Mouse (Mus musculus) right cerebral cortex, adult 2 months (tissue): Measurements from ENCODE around the gene Sbsn.

Experiments
- DNase-seq, 2 experiments: peaks; one replicate each; pipeline ENCODE4 v3.0.0; 2021 to 2022; ENCODE audit warnings: low spot score in 2 of 2

Sbsn gene

DNA sequence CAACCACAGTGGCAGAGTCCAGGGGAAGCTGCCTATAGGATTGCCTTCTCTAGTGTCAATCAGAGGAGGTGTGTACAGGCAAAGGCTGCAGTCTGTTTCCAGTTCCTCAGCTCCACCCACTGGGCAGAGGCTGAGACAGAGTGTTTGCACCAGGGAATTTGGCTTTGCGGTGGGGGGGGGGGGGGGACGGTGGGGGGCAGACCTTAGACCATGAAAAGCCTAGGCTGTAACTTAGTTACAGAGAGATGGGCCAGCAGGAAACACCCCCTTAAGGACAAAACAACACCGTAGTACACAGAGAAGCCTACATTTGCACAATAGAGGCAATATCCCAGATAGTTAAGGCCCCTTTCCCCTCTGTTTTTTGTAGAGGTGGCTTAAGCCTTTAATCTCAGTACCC lies 5.7 kb downstream of the Sbsn start:
- no peak for DNase-seq

DNA sequence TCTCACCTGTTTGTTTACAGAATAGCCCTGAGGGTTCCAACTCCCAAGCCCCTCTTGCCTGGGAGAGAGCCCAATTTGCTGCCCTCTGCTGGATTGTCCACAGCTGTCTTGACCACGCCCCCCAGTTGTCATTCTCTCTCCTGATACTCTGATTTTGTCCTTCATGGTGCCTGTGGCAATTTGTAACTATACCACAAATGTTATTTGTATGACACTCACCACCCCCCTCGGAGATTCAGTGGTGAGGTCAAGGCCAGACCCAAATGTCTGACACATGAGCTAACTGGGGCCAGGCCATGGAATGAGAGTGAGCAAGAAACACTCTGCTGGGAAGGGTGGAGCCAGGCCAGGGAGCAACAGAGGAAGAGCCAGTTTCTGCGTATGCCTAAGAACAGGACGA lies 7.6 kb downstream of the Sbsn start:
- DNase-seq = no peak

DNA sequence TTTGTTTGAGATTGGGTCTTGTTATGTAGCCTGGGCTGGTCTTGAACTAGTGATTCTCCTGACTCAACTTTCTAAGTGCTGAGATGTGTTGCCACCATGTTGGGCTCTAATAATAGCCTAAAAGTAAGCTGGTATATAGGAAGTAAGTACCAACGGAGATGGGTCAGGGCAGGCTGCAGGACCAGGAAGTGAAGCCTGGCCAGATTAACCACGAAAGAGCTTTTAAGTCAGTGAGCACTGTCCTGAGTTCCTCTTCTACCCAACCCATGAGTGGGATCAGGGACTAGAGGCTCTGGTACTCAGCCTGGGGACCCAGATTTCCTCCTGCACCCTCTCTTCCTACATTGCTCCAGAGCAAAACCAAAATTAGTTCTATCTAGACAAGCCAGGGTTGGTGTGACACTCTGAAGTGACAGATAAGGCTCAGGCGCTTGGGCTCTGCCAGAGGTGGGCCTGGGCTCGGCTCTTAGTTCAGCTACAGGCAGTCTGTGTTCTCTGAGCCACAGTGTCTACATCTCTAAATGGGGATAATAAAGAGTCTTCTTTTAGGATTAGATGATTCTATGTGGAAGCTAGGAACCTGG lies 10.6 kb downstream of the Sbsn start:
- DNase-seq = no peak

DNA sequence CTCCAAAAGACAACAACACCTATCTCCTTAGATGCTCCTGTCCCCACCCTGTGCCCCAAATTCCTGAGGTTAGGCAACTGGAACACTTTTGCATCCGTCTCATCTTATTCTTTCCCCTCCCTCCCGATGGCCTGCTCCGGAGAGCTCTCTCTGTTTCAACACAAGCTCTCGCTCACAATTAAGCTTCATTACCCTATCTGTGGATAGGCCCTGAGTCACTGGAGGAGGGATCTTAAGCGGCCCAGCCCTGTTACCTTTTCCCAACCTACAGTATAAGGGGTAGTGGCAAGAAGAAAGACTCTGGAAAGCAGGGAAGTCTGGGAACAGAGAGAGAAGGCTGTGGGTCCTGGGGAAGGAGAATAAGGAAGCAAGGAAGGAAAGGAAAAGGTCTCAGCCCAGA lies 12.2 kb downstream of the Sbsn start, which contains the start of gene Dmkn:
Gene Dmkn (plus strand): TSS at position 301 of the 400 bp plus-strand sequence.
- no peak for DNase-seq

DNA sequence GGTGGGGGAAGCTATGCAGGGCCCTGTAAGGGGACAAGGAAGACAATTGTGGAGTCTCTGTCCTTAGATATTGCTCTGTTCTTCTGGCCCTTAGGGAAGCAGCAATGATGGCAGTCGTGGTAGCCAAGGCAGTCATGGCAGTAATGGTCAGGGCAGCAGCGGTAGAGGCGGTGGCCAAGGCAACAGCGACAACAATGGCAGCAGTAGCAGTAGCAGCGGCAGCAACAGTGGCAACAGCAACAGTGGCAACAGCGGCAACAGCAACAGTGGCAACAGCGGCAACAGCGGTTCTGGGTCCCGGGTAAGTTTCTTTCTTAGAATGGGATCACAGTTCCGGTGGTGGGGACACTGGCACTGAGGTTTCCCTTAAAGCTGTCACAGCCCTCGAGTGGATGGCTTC lies 13.9 kb downstream of the Sbsn start:
- no peak for DNase-seq

DNA sequence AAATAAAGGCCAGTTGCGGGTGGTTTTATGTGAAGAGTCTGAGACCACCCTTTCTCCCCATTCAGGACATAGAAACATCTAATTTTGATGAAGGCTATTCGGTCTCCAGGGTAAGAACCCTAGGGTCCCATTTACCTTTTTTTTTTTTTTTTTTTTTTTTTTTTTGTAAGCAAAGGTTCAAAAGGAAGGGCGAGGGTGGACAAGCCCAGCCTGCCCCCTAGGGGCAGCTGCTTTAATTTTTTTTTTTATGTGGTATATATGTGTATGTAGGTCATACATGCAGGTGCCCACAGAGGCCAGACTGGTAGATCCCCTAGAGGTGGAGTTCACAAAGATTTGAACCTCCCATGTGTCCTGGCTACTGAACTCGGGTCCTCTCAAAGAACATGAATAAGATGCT lies 15.1 kb downstream of the Sbsn start:
- no peak for DNase-seq

DNA sequence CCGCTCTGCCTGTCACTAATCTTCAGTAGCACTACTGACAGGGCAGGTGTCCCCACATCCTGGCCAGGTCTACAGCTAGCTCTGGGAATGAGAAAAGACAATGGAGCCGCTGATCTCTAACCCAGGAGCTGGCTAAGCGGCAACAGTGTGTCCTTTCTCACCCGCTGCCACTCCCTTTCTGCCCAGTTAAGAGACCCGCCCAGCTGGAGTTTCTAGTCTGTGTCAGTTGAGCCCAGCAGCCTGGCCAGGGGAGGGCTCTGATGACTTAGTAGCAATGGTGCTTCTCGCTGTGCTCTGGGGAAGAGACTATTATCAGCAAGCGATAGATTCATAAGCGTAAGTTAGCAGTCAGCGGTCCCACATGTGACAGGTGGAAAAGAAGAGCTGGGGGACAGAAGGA lies 18.0 kb downstream of the Sbsn start:
- no peak for DNase-seq

DNA sequence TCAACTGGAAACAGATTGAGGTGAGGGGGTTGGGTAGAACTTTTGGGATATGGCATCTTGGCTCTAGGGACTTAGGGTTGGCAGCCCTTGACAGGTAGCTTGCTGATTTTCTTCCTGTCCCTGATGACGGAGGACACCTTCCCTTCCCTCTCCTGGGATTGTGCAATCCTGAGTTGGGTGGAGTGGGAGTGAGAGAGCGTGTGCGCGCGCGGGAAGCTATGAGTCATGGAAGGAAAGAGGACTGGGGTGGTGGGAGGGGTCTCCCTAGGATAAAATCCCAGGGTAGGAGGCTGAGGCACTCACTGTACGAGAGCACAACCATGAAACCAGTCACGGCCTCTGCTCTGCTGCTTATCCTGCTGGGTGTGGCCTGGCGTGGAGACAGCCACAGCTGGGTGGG lies 24.8 kb downstream of the Sbsn start:
- peak in 1 of 2 experiments; percentile 23 for DNase-seq

DNA sequence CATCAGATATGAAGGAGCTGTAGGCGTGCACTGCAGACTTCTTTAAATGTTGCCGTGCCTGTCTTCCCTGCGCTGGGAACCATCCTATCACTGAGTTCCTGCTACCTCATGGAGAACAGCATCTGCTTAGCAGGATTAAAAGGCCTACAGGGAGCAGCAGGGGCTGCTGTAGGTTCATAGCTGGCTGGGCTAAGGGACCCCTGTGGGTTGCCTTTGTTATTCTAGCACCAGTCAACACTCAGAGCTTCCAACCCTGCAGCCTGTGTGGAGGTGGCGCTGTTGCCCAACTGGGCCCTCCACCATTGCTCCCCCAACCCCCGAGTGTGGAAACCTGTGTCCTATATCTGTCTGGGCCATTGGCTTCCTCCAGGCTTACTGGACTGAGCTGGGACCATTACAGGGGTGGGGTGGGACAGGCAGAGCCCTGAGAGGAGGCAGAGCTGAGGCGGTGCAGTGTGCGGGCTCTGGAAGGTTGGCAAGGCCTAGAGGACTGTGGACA lies 25.9 kb downstream of the Sbsn start:
- DNase-seq = no peak

DNA sequence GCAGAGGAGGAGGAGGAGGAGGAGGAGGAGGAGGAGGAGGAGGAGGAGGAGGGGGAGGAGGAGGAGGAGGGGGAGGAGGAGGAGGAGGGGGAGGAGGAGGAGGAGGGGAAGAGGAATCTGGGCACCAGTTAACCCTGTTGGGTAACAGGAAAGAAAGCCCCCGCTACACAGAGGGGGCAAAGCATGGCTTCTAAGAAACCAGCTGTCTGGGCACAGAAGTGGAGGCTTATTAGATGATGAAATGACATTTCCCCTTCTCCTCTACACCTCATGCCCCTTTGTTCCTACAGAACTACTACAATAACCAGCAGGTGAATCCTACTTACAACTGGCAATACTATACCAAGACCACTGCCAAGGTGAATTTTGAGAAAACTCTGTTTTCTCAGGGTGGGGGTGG lies 26.6 kb downstream of the Sbsn start:
- DNase-seq = no peak

DNA sequence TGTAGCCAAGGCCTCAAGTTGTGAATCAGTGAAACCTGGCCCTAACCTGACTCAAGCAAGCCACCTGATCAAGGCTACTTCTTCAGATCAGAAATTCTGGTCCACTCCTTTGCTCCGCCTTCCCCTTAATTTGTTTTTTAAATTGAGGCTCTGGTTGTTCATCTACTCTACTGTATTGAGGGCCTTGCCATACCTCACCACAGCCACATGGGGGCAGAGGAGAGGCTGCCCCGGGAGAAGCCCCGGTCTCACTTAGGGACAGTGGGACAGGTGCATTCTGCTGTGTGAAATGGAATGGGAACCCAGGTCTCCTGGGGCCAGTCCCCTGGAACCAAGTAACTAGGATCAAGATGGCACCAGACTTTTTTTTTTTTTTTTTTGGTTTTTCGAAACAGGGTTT lies 30.5 kb downstream of the Sbsn start:
- DNase-seq = no peak

DNA sequence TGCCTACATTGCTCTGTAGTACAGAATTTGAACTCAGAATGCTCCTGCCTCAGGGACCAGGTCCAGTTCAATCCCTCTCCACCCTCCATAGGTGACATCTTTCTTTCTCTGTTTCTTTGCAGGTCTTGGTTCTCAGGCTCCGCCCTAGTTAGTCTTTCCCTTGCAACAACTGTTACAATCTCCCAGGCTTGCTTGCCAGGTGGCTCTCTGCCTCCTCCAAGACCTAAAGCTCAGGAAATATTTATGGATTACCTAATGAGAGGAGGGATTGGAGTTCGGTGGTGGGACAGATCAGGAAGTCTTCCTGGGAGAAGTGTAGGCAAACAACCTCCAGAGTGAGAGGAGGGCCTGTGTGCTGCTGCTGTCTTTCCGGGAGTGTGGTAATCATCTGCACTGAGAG lies 31.4 kb downstream of the Sbsn start:
- DNase-seq = no peak

DNA sequence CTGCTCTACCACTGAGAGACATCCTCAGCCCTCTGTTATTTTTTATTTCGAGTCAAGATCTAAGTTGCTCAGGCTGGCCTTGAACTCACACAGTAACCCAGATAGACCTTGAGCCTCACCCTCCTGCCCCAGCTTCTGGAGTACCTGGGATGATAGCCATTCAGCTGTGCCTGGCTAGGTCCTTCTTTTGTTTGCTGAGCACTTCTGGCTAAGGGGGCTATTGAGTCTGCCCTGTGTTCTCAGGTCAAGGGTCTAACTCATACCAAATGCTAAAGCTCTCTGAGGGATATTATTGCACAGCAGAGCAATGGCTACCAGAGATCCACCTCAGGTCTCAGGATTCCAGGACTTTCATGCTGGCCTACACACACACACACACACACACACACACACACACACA lies 33.9 kb downstream of the Sbsn start:
- DNase-seq = no peak

DNA sequence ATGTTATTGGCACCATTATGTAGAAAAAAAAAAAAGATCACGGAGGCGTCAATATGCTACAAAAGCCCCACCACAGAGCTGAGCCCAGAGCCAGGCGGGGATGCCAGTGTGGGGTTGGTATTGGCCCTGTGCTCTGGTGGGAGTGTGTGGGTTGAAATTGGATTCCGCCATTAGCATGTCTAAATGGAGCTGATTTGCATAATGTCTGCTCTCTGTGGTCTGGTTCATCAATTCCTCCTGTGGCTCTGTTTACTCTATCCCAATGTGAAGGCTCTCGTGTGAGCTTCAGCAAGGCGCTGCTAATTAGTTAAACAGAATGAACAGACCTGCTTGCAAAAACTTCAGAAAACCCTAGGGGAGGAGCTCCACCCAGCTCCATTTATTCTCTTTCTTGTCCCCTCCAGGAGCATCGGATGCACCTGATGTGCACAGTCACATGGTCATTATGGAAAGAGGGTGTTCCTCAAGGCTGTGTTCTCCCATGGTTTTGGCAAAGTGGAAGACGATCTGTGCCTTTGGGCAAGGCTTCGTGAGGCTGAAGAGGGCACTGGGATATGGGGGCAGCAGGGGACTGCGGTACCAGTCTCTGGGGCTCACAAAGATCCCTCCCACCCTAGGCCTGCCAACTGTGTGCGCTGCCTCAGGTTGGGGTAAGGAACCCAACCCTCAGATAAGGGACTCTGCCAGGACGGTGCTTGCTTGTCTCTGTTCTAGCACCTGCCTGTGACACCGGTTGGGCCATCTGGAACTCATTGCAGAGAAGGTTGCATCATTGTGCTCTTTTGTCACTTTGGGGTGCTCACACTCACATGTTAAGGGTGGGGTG lies 34.7 kb downstream of the Sbsn start:
- peak in 1 of 2 experiments; percentile 31 for DNase-seq

DNA sequence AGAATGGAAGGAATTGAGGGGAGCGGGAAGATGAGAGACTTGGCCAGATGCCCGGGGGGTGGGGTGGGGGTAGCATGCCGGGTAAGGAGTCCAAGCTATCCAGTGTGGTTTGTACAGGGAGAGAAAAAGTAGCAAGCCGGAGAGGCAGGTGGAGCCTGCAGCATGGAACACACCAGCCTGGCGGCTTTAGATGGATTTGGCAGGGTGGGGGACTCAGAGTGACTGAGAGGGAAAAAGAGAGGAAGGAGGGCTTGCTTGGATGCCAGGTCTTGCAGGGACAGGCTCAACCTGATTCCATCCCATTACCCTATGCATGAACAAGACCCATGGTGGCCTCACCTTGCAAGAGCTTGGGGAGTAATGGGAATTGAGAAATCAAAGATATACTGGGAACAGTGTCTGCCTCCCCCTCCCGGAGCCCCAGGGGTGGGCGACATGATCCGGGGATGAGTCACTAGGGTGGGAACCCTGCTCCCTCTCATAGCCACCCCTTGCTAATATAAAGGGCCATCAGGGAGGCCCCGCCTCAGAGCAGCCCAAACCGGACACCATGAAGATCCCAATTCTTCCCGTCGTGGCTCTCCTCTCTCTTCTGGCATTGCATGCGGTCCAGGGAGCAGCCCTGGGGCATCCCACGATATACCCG lies 36.2 kb downstream of the Sbsn start, which contains the start of gene Krtdap:
Gene Krtdap (plus strand): TSS at position 520 of the 646 bp plus-strand sequence.
- DNase-seq = no peak

DNA sequence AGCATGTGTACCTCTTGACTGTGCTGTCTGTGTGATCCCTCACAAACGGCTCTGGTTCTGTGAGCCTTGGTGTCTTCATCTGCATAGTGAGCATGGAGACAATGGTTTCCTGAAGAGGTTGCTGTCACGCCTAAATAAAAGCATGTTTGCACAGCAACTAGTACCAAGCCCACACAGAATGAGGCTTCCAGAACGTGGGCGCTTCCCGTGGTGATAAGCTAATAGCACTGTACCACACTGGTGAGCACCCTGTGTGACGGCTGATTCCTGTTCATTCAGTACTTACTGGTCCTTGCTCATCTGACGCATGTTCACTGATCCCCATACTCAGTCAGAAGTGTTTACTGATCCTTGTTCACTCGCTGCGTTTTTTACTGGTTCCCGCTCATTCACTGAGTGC lies 38.9 kb downstream of the Sbsn start:
- DNase-seq = peak in 1 of 2 experiments; percentile 13

DNA sequence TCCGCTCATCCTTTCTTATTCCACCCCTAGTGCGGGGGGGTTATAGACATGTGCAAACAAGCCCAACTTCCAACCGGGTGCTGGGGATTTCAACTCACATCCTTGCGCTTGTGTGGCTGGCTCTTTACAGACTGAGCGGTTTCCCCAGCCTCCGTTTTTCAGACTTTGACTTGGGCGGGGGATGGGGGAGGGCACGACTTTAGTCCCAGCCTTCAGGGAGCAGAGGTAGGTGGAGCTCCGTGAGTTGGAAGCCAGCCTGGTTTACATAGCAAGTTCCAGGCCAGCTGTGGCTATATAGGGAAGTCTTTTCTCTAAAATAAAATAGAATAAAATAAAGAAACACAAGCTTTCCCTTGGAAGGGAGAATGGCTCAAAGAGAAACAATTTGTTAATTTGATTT lies 40.6 kb downstream of the Sbsn start:
- DNase-seq = no peak

DNA sequence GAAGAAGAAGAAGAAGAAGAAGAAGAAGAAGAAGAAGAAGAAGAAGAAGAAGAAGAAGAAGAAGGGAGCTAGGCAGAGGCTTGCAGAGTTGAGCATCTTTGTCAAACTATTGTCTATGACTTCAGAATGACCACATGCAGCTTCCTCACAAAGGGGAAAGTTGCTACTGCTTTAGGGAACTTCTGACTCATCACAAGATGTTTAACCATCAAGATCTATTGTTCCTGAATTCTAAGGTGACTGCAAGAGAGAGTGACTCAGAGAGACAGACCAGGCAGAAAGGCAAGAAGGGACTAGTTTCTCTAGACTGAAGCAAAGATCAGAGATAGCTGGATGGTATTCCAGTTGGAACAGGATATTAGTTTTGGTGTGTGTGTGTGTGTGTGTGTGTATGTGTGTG lies 43.6 kb downstream of the Sbsn start:
- DNase-seq = no peak

DNA sequence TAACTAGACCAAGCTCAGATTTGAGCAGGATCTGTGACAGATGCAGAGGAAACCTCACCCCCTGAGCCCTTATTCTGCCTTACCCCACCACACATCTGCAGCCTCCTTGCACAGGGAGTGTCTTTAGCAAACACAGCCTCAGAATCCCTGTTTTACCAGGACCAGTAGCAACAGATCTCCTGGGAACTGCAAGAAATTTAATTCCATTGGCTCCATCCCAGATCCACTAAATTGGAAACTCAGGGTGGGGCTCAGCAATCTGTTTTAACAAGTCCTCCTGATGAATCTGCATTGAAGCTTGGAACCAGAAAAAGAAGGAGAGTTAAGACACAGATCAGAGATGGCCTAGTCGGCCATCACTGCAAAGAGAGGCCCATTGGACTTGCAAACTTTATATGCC lies 45.5 kb downstream of the Sbsn start:
- peak in 1 of 2 experiments; percentile 24 for DNase-seq

DNA sequence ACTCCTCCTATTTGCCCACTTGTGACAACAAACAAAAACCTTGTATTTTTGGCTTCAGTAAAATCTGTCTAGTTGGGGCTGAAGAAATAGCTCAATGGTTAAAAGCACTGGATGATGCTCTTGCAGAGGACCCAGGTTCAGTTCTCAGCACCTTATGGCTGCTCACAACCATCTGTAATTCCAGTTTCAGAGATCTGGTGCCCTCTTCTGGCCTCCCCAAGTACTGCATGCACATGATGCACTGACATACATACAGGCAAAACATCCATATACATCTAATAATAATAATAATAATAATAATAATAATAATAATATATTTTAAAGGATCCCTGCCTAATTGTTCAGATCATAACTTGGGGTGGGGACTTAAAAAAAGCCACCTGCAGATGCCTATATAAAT lies 49.4 kb downstream of the Sbsn start:
- DNase-seq = no peak

DNA sequence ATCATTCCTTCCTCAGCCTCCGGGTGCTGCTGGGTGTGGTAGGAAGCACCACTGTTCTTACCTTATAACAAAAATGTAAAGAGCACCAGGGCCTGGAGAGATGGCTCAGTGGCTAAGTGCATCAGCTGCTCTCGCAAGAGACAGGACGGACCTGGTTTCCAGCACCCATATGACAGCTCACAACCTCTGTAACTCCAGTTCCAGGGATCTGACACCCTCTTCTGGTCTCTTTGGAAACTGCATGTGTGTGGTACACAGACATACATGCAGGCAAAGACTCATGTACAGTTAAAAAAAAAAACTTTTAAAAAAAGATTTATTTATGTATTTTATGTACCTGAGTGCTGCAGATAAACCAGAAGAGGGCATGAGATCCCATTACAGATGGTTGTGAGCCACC lies 52.0 kb downstream of the Sbsn start:
- no peak for DNase-seq

DNA sequence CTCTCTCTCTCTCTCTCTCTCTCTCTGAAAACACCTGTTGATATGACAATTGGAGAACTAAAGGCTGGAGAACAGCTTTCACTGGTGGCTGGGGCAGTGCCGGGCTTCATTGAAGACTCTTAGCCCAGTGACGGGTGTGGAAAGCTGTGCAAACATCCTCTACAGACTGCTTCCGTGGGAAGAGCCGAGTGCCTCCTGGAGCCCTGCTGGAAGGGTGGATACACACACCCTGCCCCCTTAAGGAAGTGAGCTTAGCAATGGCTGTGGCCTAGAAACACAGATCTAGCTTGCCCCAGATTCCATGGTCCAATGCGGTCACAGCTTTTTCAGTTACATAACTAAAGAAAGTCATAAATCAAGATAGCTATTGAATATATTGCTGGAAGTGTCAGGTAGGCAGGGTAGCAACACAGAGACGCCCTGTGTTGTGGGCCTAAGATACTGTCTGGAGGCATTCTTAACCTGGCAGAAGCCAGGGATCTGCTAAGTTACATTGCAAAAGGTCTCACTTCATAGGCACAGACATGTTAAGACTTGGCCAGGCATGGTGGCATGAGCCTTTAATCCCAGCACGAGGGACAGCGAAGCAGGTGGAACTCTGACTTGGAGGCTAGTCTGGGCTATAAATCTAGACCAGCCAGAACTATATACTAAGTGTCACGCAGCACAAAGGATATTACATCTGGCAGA lies 52.9 kb downstream of the Sbsn start:
- DNase-seq = no peak
